Mouse (Mus musculus): ENCODE measurements around the gene Map4k3. TPM values are rescaled to one million over a fixed set of nuclear protein-coding genes. Genes with fewer than 3 reads are reported as not detected.

Gene Map4k3
- total RNA-seq, 1 experiment from 2014 or later = 47.6 TPM

- no peak for DNase-seq
Measured at GRCm38 (mm10) chr17:80683821-80684576, 44.3 kb downstream of the Map4k3 start.

- peak; percentile 35 for DNase-seq
Measured at GRCm38 (mm10) chr17:80683041-80683440, 45.2 kb downstream of the Map4k3 start.

GRCm38 (mm10) chr17:80678190-80678589 lies 50.1 kb downstream of the Map4k3 start:
- no peak for DNase-seq

- no peak for DNase-seq
Measured at GRCm38 (mm10) chr17:80676859-80677535, 51.3 kb downstream of the Map4k3 start.

GRCm38 (mm10) chr17:80676211-80676610 lies 52.1 kb downstream of the Map4k3 start:
- DNase-seq = no peak

GRCm38 (mm10) chr17:80670395-80670794 lies 57.9 kb downstream of the Map4k3 start:
- no peak for DNase-seq

GRCm38 (mm10) chr17:80663623-80664022 lies 64.7 kb downstream of the Map4k3 start:
- DNase-seq = no peak

- no peak for DNase-seq
Measured at GRCm38 (mm10) chr17:80662836-80663620, 65.3 kb downstream of the Map4k3 start.

DNA sequence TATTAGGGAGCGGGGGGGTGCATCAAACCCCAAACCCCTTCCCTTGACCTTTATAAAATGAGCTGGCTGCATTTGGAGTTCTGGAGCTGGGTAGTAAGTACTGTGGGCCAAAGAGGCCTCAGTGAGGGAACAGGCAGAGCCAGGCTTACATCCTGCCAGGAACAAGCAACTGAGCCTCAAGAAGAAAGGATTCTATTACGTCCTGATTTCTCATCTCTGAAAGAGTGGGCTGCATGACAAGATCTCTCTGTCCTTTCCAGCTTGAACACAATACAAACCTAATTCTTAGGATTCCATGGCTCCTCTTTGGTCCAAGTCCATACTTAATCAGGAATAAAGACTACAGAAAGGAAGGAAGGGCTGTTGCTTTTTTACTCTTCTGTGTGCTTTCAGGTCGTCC lies 66.4 kb downstream of the Map4k3 start:
- no peak for DNase-seq

GRCm38 (mm10) chr17:80660707-80661380 lies 67.4 kb downstream of the Map4k3 start:
- DNase-seq = no peak

DNA sequence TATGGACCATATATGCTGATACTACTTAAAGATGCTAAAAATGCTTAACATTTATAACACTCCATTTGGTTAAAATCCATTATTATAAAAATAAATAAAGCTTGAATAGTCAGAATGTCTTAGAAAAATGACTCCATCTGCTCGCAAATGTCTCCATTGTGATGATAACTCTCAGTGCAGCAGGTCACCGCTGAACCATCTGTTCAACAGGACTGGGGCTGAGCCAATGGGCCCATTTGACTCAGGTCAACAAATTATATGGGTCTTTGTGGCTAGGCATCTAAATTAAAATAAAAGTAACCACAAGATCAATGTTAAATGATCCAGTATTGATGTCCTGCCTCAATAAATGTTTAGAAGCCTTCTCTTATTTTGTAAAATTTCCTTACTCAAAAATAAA lies 68.1 kb downstream of the Map4k3 start:
- DNase-seq = no peak

GRCm38 (mm10) chr17:80659821-80660220 lies 68.5 kb downstream of the Map4k3 start:
- no peak for DNase-seq

GRCm38 (mm10) chr17:80654323-80654722 lies 74.0 kb downstream of the Map4k3 start:
- DNase-seq = no peak

- DNase-seq = no peak
Measured at GRCm38 (mm10) chr17:80652740-80653139, 75.5 kb downstream of the Map4k3 start.

GRCm38 (mm10) chr17:80646843-80647242 lies 81.4 kb downstream of the Map4k3 start:
- no peak for DNase-seq

GRCm38 (mm10) chr17:80646131-80646530 lies 82.2 kb downstream of the Map4k3 start:
- peak; percentile 76 for DNase-seq

DNA sequence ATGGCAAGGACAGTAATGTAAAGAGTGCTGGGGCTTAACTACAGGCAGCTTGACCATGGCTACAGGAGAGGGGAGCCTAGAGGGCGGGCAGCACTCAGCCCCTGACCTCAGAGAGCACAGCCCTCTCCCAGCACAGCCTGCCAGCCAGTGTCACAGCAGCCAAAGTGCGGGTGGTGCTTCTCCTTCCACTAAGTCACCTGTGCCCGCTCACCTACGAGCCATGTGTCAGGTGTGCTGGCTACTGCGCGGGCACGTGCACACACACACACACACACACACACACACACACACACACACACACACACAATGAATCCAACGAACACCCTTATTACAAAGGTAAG lies 82.6 kb downstream of the Map4k3 start:
- DNase-seq = no peak

DNA sequence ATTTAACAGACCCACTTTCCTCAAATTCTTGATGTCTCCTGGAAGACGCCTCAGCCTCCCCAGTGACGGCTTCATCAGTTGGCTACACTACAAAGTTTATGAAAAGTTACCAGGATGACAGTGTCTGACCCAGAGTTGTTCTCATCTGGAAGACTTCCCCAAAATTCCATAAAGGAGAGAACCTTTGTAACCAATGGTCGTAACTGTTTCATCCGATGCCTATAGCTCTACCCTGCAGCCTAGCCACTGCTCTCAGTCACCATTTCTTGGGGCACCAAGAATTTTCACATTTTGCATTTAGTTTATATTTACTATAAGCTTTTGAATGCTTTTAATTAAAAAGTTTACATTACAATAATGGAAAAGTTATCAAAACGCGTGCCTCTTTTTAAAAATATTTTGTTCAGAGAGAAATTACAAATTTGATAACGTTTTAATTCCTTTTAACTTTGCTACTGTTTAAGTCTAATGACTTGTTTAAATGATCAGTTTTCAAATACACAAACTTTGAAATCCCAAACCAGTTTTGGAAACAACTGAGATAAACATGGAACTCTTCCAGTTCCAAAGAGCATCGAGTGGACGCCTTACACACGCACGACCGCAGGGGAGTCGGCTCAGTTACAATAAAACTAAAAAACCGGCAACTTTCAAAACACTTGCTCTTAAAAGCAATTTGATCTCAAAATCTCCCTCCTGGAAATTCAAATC lies 83.1 kb downstream of the Map4k3 start:
- DNase-seq = no peak

DNA sequence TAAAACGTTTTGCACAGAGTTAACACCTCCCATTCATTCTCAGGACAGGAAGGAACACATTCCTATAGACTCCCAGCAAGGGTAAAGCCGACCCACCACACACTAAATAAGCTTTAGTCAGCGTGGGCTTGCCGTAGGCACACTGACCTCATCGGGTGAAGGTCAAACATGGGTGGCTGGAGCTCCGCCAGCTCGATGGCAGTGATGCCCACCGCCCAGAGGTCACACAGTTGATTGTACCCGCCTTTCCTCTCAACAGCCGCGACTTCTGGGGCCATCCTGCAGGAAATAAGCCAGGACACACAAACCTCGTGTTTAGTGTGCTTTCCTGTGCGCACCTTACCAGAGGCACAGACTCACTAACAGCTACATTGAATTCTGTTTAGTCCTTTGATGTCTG lies 83.7 kb downstream of the Map4k3 start:
- peak; percentile 23 for DNase-seq

GRCm38 (mm10) chr17:80638121-80638520 lies 90.2 kb downstream of the Map4k3 start:
- DNase-seq = no peak

GRCm38 (mm10) chr17:80635794-80636193 lies 92.5 kb downstream of the Map4k3 start:
- DNase-seq = no peak

- DNase-seq = no peak
Measured at GRCm38 (mm10) chr17:80632846-80633245, 95.4 kb downstream of the Map4k3 start.

Measured in adrenal gland, postnatal 25 days (tissue).